ENCODE assay signal across 13 mouse cellular contexts in the genomic region with DNA sequence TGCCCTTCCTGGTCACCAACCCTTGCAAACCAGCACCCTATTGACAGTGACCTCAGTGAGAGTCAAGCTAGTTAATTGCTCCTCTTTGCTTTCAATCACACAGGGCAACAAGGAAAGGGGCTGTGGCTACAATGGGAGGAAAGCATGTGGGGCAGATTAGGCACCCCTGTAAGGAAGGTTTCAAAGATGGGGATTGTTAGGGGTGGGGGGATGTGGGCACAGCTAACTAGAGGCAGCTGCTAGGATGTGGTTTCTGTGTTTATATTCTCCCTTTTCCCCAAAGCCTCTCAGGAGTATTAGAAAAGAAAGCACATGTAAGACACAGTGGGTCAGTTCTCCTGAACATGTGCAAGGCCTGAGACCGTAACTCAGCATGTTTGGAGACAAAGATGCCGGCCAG.
DNase-seq lines count a peak whose midpoint lies in the region; ATAC-seq lines count a peak whose summit lies in the region.
"Had no signal": no experiment of that assay in that cellular context is flagged by ENCODE, and none has a peak within 500 bp of the region (broad histone marks: within the 10 kb centered on the region; RNA-seq: fewer than 3 reads in every experiment).

No protein-coding gene starts in this region.

- no peaks in the 10 kb centered on the region for H3K36me3 ChIP-seq in midbrain, embryonic 13.5 days
- no peaks in the 10 kb centered on the region for H3K36me3 ChIP-seq in midbrain, embryonic 10.5 days
- no peaks in the 10 kb centered on the region for H3K36me3 ChIP-seq in embryonic facial prominence, embryonic 10.5 days (replicated peaks)
- no peaks in the 10 kb centered on the region for H3K36me3 ChIP-seq in limb, embryonic 11.5 days (ENCODE audit: control insufficient read depth, insufficient read depth, low read length)
- H3K36me3 ChIP-seq in liver, embryonic 11.5 days (ENCODE audit: control insufficient read depth, insufficient read depth, low read length) = no peaks in the 10 kb centered on the region
- H3K36me3 ChIP-seq: kidney, embryonic 15.5 days had no signal

- H3K4me2 ChIP-seq in midbrain, embryonic 13.5 days (replicated peaks) = peak overlapping the region; percentile 39; the same call in 1 of the 2 replicates
- peak overlapping the region; percentile 22; the same call in 1 of the 2 replicates for H3K4me2 ChIP-seq in limb, embryonic 11.5 days (ENCODE audit: low read depth, severe bottlenecking)
- no peak overlapping the region for H3K4me2 ChIP-seq in liver, embryonic 11.5 days

- no peak; the same call in 1 of the 2 replicates for ATAC-seq in midbrain, embryonic 13.5 days
- ATAC-seq in limb, embryonic 11.5 days (ENCODE audit: insufficient number of reproducible peaks, low FRiP score, low TSS enrichment, low read depth) = peak; percentile 36; the same call in 1 of the 2 replicates
- ATAC-seq in liver, embryonic 11.5 days (replicated peaks; ENCODE audit: low FRiP score) = no peak
- ATAC-seq: CD4-positive, CD25-positive, alpha-beta regulatory T cell, adult 4 months; inflammation-experienced regulatory T-cells, adult 6 months; liver, postnatal 0 days had no signal

- H3K27me3 ChIP-seq in midbrain, embryonic 13.5 days = no peaks in the 10 kb centered on the region
- peaks cover 49% of the 10 kb centered on the region for H3K27me3 ChIP-seq in midbrain, embryonic 10.5 days (ENCODE audit: low read depth, poor library complexity, severe bottlenecking)
- no peaks in the 10 kb centered on the region for H3K27me3 ChIP-seq in embryonic facial prominence, embryonic 10.5 days (replicated peaks; ENCODE audit: low read depth, poor library complexity, severe bottlenecking)
- no peaks in the 10 kb centered on the region for H3K27me3 ChIP-seq in limb, embryonic 11.5 days (ENCODE audit: control insufficient read depth, insufficient read depth, low read length)
- H3K27me3 ChIP-seq in liver, embryonic 11.5 days (replicated peaks; ENCODE audit: control insufficient read depth, insufficient read depth, low read length) = no peaks in the 10 kb centered on the region
- H3K27me3 ChIP-seq: kidney, embryonic 15.5 days had no signal

- no peak overlapping the region for H3K4me3 ChIP-seq in midbrain, embryonic 13.5 days (replicated peaks)
- no peak overlapping the region for H3K4me3 ChIP-seq in midbrain, embryonic 10.5 days
- no peak overlapping the region; the same call in 1 of the 2 replicates for H3K4me3 ChIP-seq in embryonic facial prominence, embryonic 10.5 days
- no peak overlapping the region for H3K4me3 ChIP-seq in limb, embryonic 11.5 days (ENCODE audit: low read depth, low read length)
- no peak overlapping the region for H3K4me3 ChIP-seq in liver, embryonic 11.5 days (ENCODE audit: low read depth, low read length)
- H3K4me3 ChIP-seq: kidney, embryonic 15.5 days had no signal

- 41% methylated on average over 2 of the region's 2 CpGs for WGBS in midbrain, embryonic 13.5 days
- 68% methylated on average over 2 of the region's 2 CpGs for WGBS in midbrain, embryonic 10.5 days
- WGBS in embryonic facial prominence, embryonic 10.5 days = 31% methylated on average over 2 of the region's 2 CpGs
- 27% methylated on average over 2 of the region's 2 CpGs for WGBS in limb, embryonic 11.5 days
- 74% methylated on average over 2 of the region's 2 CpGs for WGBS in liver, embryonic 11.5 days

- DNase-seq in midbrain, embryonic 10.5 days (ENCODE audit: low spot score) = no peak
- DNase-seq in embryonic facial prominence, embryonic 10.5 days (ENCODE audit: low spot score) = peak; percentile 58
- DNase-seq in limb, embryonic 11.5 days (ENCODE audit: low spot score) = no peak
- peak; percentile 18 for DNase-seq in thymus, postnatal 14 days
- no peak for DNase-seq in liver, embryonic 11.5 days (ENCODE audit: low spot score)
- DNase-seq in adrenal gland, adult (ENCODE audit: inconsistent age in 2 of 2, low spot score in 1 of 2) = no peak
- no peak for DNase-seq in right cerebral cortex, postnatal 10 days (ENCODE audit: low spot score in 2 of 2)
- DNase-seq: cerebellum, postnatal 36 days; liver, postnatal 0 days had no signal

- H3K9ac ChIP-seq in midbrain, embryonic 13.5 days (replicated peaks) = peak overlapping the region; percentile 36; the same call in 1 of the 2 replicates
- H3K9ac ChIP-seq in limb, embryonic 11.5 days (ENCODE audit: low read length) = no peak overlapping the region
- H3K9ac ChIP-seq in liver, embryonic 11.5 days (ENCODE audit: low read depth, low read length) = no peak overlapping the region
- H3K9ac ChIP-seq: kidney, embryonic 15.5 days; liver, postnatal 0 days had no signal

- H3K27ac ChIP-seq in midbrain, embryonic 13.5 days = no peak overlapping the region
- no peak overlapping the region for H3K27ac ChIP-seq in midbrain, embryonic 10.5 days (replicated peaks)
- peak overlapping the region; percentile 49; the same call in 1 of the 2 replicates for H3K27ac ChIP-seq in embryonic facial prominence, embryonic 10.5 days (replicated peaks)
- H3K27ac ChIP-seq in limb, embryonic 11.5 days (replicated peaks; ENCODE audit: low read depth, low read length) = peak overlapping the region; percentile 65; the same call in 1 of the 2 replicates
- H3K27ac ChIP-seq in liver, embryonic 11.5 days (ENCODE audit: low read depth, low read length) = no peak overlapping the region
- H3K27ac ChIP-seq: kidney, embryonic 15.5 days had no signal

- peaks cover 72% of the 10 kb centered on the region for H3K4me1 ChIP-seq in midbrain, embryonic 13.5 days (replicated peaks)
- H3K4me1 ChIP-seq in midbrain, embryonic 10.5 days = peaks cover 79% of the 10 kb centered on the region
- H3K4me1 ChIP-seq in embryonic facial prominence, embryonic 10.5 days = peaks cover 66% of the 10 kb centered on the region
- peaks cover 42% of the 10 kb centered on the region for H3K4me1 ChIP-seq in limb, embryonic 11.5 days (ENCODE audit: control insufficient read depth, insufficient read depth, low read length)
- no peaks in the 10 kb centered on the region; the same call in 1 of the 2 replicates for H3K4me1 ChIP-seq in liver, embryonic 11.5 days (replicated peaks; ENCODE audit: control insufficient read depth, insufficient read depth, low read length)

- H3K9me3 ChIP-seq in midbrain, embryonic 13.5 days = no peaks in the 10 kb centered on the region
- no peaks in the 10 kb centered on the region for H3K9me3 ChIP-seq in midbrain, embryonic 10.5 days (replicated peaks)
- H3K9me3 ChIP-seq in embryonic facial prominence, embryonic 10.5 days = no peaks in the 10 kb centered on the region
- H3K9me3 ChIP-seq in limb, embryonic 11.5 days (ENCODE audit: control insufficient read depth, low read length) = no peaks in the 10 kb centered on the region
- H3K9me3 ChIP-seq in liver, embryonic 11.5 days (ENCODE audit: control insufficient read depth, low read length) = no peaks in the 10 kb centered on the region
- H3K9me3 ChIP-seq: kidney, embryonic 15.5 days had no signal

Comparison
In these comparisons a context has a peak if more than half of its experiments do, and no peak if none do; other contexts are left out.
1. H3K27ac ChIP-seq: peak in embryonic facial prominence, embryonic 10.5 days (single experiment) and limb, embryonic 11.5 days (single experiment); none in midbrain, embryonic 13.5 days (single experiment), midbrain, embryonic 10.5 days (single experiment) and liver, embryonic 11.5 days (single experiment).
2. DNase-seq: peak in embryonic facial prominence, embryonic 10.5 days (single experiment) and thymus, postnatal 14 days (single experiment); none in midbrain, embryonic 10.5 days (single experiment), limb, embryonic 11.5 days (single experiment), liver, embryonic 11.5 days (single experiment), adrenal gland, adult (0 of 2) and right cerebral cortex, postnatal 10 days (0 of 2).